Mouse (Mus musculus): ENCODE measurements around the gene Lhx2. TPM values are rescaled to one million over a fixed set of nuclear protein-coding genes. Genes with fewer than 3 reads are reported as not detected.

Lhx2 gene
- polyA plus RNA-seq, 1 experiment from 2014 or later = 21.9 TPM

DNA sequence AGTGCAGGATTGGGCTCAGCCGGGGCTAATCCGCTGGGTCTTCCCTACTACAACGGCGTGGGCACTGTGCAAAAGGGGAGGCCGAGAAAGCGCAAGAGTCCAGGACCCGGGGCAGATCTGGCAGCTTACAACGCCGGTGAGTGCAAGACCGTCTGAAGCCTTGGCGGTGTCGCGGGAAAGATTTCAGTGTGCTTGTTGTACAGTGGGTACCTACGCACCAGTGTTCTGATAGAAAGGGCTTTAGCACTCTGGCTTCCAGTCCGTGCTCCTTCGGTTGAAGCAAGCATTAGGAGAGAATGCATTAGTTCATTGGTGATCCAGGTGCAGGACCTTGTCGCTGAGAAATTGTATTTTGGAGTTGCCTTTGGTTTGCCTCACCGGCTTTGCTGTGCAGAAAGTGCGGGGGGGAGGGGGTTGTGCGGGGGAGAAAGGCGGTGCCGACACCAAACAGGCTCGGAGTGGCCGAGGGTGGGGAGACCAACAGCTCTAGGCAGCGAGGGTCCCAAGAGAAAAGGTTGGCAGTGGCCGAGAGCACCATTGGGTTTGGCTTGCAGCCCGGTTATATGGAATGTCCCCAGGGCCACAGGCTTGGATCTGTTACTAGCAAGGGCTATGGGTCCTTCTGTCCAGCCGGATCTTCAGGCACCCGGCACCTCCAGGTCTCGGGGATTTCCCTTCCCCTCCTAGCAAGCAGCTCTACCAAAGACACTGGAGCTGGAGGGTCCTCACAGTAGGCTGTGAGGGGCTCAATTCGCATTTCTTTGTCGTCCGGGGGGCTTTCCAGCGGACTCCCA is 15.8 kb downstream of the Lhx2 start:
- Histone ChIP-seq H3K36me3 (ENCODE audit: control insufficient read depth, insufficient read depth, low read length) (no peaks in the 10 kb centered on the region), H3K9ac (ENCODE audit: low read depth, low read length) (no peak overlapping the region), H3K27ac (ENCODE audit: low read depth, low read length) (no peak overlapping the region), H3K27me3 (ENCODE audit: control insufficient read depth, insufficient read depth, low read length) (peaks cover 93% of the 10 kb centered on the region), H3K4me2 (replicated peaks; ENCODE audit: low read depth, low read length) (peak overlapping the region; percentile 13), H3K9me3 (ENCODE audit: control insufficient read depth, low read length) (no peaks in the 10 kb centered on the region), H3K4me1 (replicated peaks; ENCODE audit: control insufficient read depth, insufficient read depth, low read length) (peaks cover 17% of the 10 kb centered on the region), H3K4me3 (ENCODE audit: low read depth, low read length) (peak overlapping the region; percentile 16)
- under 1% methylated on average over 34 of the region's 34 CpGs for WGBS
- peak; percentile 75 for DNase-seq (ENCODE audit: low spot score)
- ATAC-seq (ENCODE audit: low FRiP score) = no peak

- peaks cover 93% of the 10 kb centered on the region for H3K27me3 ChIP-seq (ENCODE audit: control insufficient read depth, insufficient read depth, low read length)
- H3K36me3 ChIP-seq (ENCODE audit: control insufficient read depth, insufficient read depth, low read length) = no peaks in the 10 kb centered on the region
- under 1% methylated on average over 19 of the region's 19 CpGs for WGBS
- peak overlapping the region; percentile 48; the same call in 1 of the 2 replicates for H3K4me2 ChIP-seq (replicated peaks; ENCODE audit: low read depth, low read length)
- ATAC-seq (ENCODE audit: low FRiP score) = no peak
- H3K9me3 ChIP-seq (ENCODE audit: control insufficient read depth, low read length) = no peaks in the 10 kb centered on the region
- H3K4me3 ChIP-seq (ENCODE audit: low read depth, low read length) = peak overlapping the region; percentile 28; the same call in 1 of the 2 replicates
- DNase-seq (ENCODE audit: low spot score) = peak; percentile 64
- no peak overlapping the region for H3K27ac ChIP-seq (ENCODE audit: low read depth, low read length)
- H3K9ac ChIP-seq (ENCODE audit: low read depth, low read length) = no peak overlapping the region; the same call in 1 of the 2 replicates
- peaks cover 13% of the 10 kb centered on the region for H3K4me1 ChIP-seq (replicated peaks; ENCODE audit: control insufficient read depth, insufficient read depth, low read length)
These were observed 16.8 kb downstream of the Lhx2 start for GRCm38 (mm10) chr2:38355731-38356427.

- peaks cover 93% of the 10 kb centered on the region for H3K27me3 ChIP-seq (ENCODE audit: control insufficient read depth, insufficient read depth, low read length)
- H3K4me3 ChIP-seq (ENCODE audit: low read depth, low read length) = peak overlapping the region; percentile 28
- H3K4me1 ChIP-seq (replicated peaks; ENCODE audit: control insufficient read depth, insufficient read depth, low read length) = peaks cover 9% of the 10 kb centered on the region; the same call in 1 of the 2 replicates
- H3K4me2 ChIP-seq (replicated peaks; ENCODE audit: low read depth, low read length) = peak overlapping the region; percentile 48
- H3K9me3 ChIP-seq (ENCODE audit: control insufficient read depth, low read length) = no peaks in the 10 kb centered on the region
- no peaks in the 10 kb centered on the region for H3K36me3 ChIP-seq (ENCODE audit: control insufficient read depth, insufficient read depth, low read length)
- peak; percentile 25; the same call in 1 of the 2 replicates for ATAC-seq (ENCODE audit: low FRiP score)
- under 1% methylated on average over 53 of the region's 53 CpGs for WGBS
- peak overlapping the region; percentile 29; the same call in 1 of the 2 replicates for H3K9ac ChIP-seq (ENCODE audit: low read depth, low read length)
- H3K27ac ChIP-seq (ENCODE audit: low read depth, low read length) = no peak overlapping the region
- DNase-seq (ENCODE audit: low spot score) = peak; percentile 68
These were observed 17.6 kb downstream of the Lhx2 start for GRCm38 (mm10) chr2:38356428-38357260.

DNA sequence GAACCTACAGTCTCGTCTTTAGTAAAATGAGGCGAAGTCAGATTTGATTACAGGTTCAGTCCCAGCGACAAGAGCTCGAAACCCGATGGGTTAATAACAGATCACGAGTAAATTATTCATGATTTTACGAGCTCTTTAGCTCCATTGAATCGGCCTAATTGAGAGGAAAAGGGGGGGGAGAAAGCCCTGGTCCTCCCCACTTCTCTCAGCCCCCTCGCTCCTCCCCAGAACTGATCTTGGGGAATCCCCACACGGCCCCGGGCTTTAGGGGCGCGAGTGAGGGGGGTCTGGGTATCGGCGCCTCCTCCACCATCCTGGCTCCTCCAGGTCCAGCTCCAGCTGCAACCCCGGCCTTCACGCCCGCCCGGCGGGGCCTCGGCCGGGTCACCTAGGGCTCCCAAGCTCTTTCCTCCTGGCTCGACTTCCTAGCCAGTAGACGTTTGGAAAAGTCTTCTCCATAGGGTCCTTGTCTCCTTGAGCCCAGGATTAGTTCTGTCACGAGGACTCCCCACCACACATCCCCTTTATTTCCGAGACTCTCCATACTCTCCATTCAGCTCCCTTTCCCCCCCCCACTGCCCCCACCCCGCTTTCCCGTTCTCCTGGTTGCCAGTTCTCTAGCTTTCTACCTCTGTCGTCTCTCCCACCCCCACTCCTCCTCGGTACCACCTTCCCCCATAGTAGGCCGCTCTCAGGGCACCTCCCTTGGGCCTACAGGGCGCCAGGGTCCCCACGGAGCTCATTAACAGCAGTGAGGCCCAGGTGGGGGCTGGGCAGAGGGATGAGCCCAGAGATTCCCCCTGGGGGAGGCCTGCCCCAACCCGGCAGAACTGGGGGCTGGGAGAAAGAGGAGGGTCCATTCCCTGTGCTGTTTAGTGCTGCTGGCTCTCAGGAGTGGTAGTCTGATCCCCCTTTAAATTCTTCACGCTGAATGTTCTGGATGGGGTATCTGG is 18.5 kb downstream of the Lhx2 start:
- no peaks in the 10 kb centered on the region for H3K9me3 ChIP-seq (ENCODE audit: control insufficient read depth, low read length)
- peak; percentile 51 for DNase-seq (ENCODE audit: low spot score)
- no peaks in the 10 kb centered on the region for H3K36me3 ChIP-seq (ENCODE audit: control insufficient read depth, insufficient read depth, low read length)
- no peak overlapping the region for H3K9ac ChIP-seq (ENCODE audit: low read depth, low read length)
- peak overlapping the region; percentile 36 for H3K4me2 ChIP-seq (replicated peaks; ENCODE audit: low read depth, low read length)
- no peak overlapping the region for H3K27ac ChIP-seq (ENCODE audit: low read depth, low read length)
- peak overlapping the region; percentile 28 for H3K4me3 ChIP-seq (ENCODE audit: low read depth, low read length)
- peaks cover 93% of the 10 kb centered on the region for H3K27me3 ChIP-seq (ENCODE audit: control insufficient read depth, insufficient read depth, low read length)
- under 1% methylated on average over 35 of the region's 35 CpGs for WGBS
- ATAC-seq (ENCODE audit: low FRiP score) = peak; percentile 47
- 0 out of 2 replicates have a peak, but pooled peaks cover 5% of the 10 kb centered on the region for H3K4me1 ChIP-seq (replicated peaks; ENCODE audit: control insufficient read depth, insufficient read depth, low read length)

DNA sequence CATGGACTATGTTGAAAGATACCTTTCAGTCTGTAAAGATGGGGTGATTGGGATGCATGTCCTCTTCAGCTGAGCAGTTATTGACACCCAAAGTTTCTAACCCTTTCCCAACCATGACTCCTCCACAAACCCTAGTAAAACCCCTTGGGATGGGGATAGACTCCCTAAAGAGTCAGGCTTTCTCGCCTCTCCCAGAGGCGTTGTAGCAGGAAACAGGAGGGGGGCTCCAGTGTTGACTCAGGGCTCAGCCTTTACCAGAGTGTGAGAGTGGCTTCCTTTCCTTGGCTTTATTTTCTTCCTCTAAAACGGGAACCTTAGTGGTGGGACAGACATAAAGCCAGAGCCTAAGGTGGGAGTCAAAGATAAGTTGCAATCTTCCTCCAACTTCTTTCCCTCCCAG is 19.5 kb downstream of the Lhx2 start:
- Histone ChIP-seq H3K4me2 (replicated peaks; ENCODE audit: low read depth, low read length) (no peak overlapping the region), H3K4me3 (ENCODE audit: low read depth, low read length) (no peak overlapping the region), H3K36me3 (ENCODE audit: control insufficient read depth, insufficient read depth, low read length) (no peaks in the 10 kb centered on the region), H3K27me3 (ENCODE audit: control insufficient read depth, insufficient read depth, low read length) (peaks cover 92% of the 10 kb centered on the region), H3K4me1 (replicated peaks; ENCODE audit: control insufficient read depth, insufficient read depth, low read length) (0 out of 2 replicates have a peak, but pooled peaks cover 5% of the 10 kb centered on the region), H3K9me3 (ENCODE audit: control insufficient read depth, low read length) (no peaks in the 10 kb centered on the region), H3K9ac (ENCODE audit: low read depth, low read length) (no peak overlapping the region), H3K27ac (ENCODE audit: low read depth, low read length) (no peak overlapping the region)
- 2% methylated on average over 3 of the region's 3 CpGs for WGBS
- DNase-seq (ENCODE audit: low spot score) (peak; percentile 45), ATAC-seq (ENCODE audit: low FRiP score) (no peak)

GRCm38 (mm10) chr2:38359186-38359585 is 20.1 kb downstream of the Lhx2 start:
- H3K9me3 ChIP-seq (ENCODE audit: control insufficient read depth, low read length) = no peaks in the 10 kb centered on the region
- ATAC-seq (ENCODE audit: low FRiP score) = no peak
- peak; percentile 42 for DNase-seq (ENCODE audit: low spot score)
- no peak overlapping the region for H3K27ac ChIP-seq (ENCODE audit: low read depth, low read length)
- WGBS = under 1% methylated on average over 10 of the region's 10 CpGs
- no peak overlapping the region for H3K9ac ChIP-seq (ENCODE audit: low read depth, low read length)
- H3K36me3 ChIP-seq (ENCODE audit: control insufficient read depth, insufficient read depth, low read length) = no peaks in the 10 kb centered on the region
- H3K4me2 ChIP-seq (replicated peaks; ENCODE audit: low read depth, low read length) = no peak overlapping the region
- H3K27me3 ChIP-seq (ENCODE audit: control insufficient read depth, insufficient read depth, low read length) = peaks cover 90% of the 10 kb centered on the region
- no peak overlapping the region for H3K4me3 ChIP-seq (ENCODE audit: low read depth, low read length)
- H3K4me1 ChIP-seq (replicated peaks; ENCODE audit: control insufficient read depth, insufficient read depth, low read length) = 0 out of 2 replicates have a peak, but pooled peaks cover 5% of the 10 kb centered on the region

DNA sequence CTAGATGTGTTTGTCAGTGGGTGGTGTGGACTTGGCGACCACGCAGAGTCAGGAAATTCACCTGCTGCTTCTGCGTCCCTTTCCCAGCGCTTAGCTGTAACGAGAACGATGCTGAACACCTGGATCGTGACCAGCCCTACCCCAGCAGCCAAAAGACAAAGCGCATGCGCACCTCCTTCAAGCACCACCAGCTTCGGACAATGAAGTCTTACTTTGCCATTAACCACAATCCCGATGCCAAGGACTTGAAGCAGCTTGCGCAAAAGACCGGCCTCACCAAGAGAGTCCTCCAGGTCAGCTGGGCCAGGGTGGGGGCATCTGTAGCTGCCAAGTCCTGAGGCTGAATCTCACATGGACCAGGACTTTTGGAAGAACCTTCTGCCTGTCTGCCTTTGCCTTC is 20.7 kb downstream of the Lhx2 start:
- Histone ChIP-seq H3K27ac (ENCODE audit: low read depth, low read length) (no peak overlapping the region), H3K9me3 (ENCODE audit: control insufficient read depth, low read length) (no peaks in the 10 kb centered on the region), H3K4me2 (replicated peaks; ENCODE audit: low read depth, low read length) (no peak overlapping the region), H3K4me1 (replicated peaks; ENCODE audit: control insufficient read depth, insufficient read depth, low read length) (0 out of 2 replicates have a peak, but pooled peaks cover 5% of the 10 kb centered on the region), H3K27me3 (ENCODE audit: control insufficient read depth, insufficient read depth, low read length) (peaks cover 85% of the 10 kb centered on the region), H3K36me3 (ENCODE audit: control insufficient read depth, insufficient read depth, low read length) (no peaks in the 10 kb centered on the region), H3K4me3 (ENCODE audit: low read depth, low read length) (no peak overlapping the region), H3K9ac (ENCODE audit: low read depth, low read length) (no peak overlapping the region)
- WGBS = 6% methylated on average over 13 of the region's 13 CpGs
- ATAC-seq (ENCODE audit: low FRiP score) = no peak
- DNase-seq (ENCODE audit: low spot score) = peak; percentile 53

Data from hindbrain, embryonic 11.5 days (tissue).